Mouse (Mus musculus) MEL (cell line): ENCODE results near the gene Ccdc175. TPM values are rescaled to one million over a fixed set of nuclear protein-coding genes. Genes with fewer than 3 reads are reported as not detected.

Source experiments
- DNase-seq: peaks from one replicate; pipeline ENCODE4 v3.0.0; 2011; ENCODE audit warnings: low read depth, low spot score
- H3K27ac ChIP-seq: 2 replicates; pipeline ENCODE4 v1.5.1; 2012; ENCODE audit warnings: low read depth, mild to moderate bottlenecking, control low read depth, low read length, moderate library complexity; ENCODE audit not compliant: control insufficient read depth
- H3K27me3 ChIP-seq, 2 experiments: fragments of 150-350 bp in 1 of 2; sonication (generic) in 1 of 2; 2 replicates each; pipeline ENCODE4 v1.6.1; 2012; ENCODE audit warnings: low read length in 2 of 2, mild to moderate bottlenecking in 2 of 2, improper control_type of control experiment in 1 of 2, moderate library complexity in 1 of 2; ENCODE audit not compliant: insufficient read depth in 2 of 2, control insufficient read depth in 1 of 2
- H3K36me3 ChIP-seq, 2 experiments: 2 replicates each; pipeline ENCODE4 v1.6.1; 2012 to 2014; ENCODE audit warnings: low read length in 2 of 2, improper control_type of control experiment in 1 of 2, inconsistent platforms in 1 of 2, mild to moderate bottlenecking in 1 of 2; ENCODE audit not compliant: insufficient read depth in 2 of 2, control insufficient read depth in 1 of 2
- H3K4me1 ChIP-seq, 2 experiments: fragments of 150-350 bp in 1 of 2; sonication (generic) in 1 of 2; 2 replicates each; pipeline ENCODE4 v1.6.1; 2012; ENCODE audit warnings: low read length in 2 of 2, improper control_type of control experiment in 1 of 2, mild to moderate bottlenecking in 1 of 2; ENCODE audit not compliant: insufficient read depth in 2 of 2, control insufficient read depth in 1 of 2
- H3K4me3 ChIP-seq, 2 experiments: fragments of 150-350 bp in 1 of 2; sonication (generic) in 1 of 2; 2 replicates each; pipeline ENCODE4 v1.5.1; 2012; ENCODE audit warnings: low read depth in 2 of 2, low read length in 2 of 2, mild to moderate bottlenecking in 2 of 2, moderate library complexity in 2 of 2, control low read depth in 1 of 2, improper control_type of control experiment in 1 of 2; ENCODE audit not compliant: control insufficient read depth in 1 of 2, insufficient read depth in 1 of 2
- H3K79me2 ChIP-seq: 2 replicates; pipeline ENCODE4 v1.6.1; 2012; ENCODE audit warnings: mild to moderate bottlenecking, low read length, moderate library complexity; ENCODE audit not compliant: control insufficient read depth, poor library complexity, insufficient read depth
- H3K9ac ChIP-seq: 2 replicates; pipeline ENCODE4 v1.6.1; 2012; ENCODE audit warnings: low read depth, mild to moderate bottlenecking, control low read depth, low read length, moderate library complexity; ENCODE audit not compliant: control insufficient read depth, poor library complexity, severe bottlenecking
- H3K9me3 ChIP-seq: fragments of 150-350 bp; sonication (generic); replicated peaks from 2 replicates; pipeline ENCODE4 v1.6.1; 2012; ENCODE audit warnings: mild to moderate bottlenecking, low read length, improper control_type of control experiment, moderate library complexity; ENCODE audit not compliant: insufficient read depth
- BHLHE40 ChIP-seq: IDR thresholded peaks from 2 replicates; pipeline ENCODE4 v1.6.1; 2012; ENCODE audit warnings: low read depth, mild to moderate bottlenecking, inconsistent platforms, low read length, improper control_type of control experiment, borderline replicate concordance
- GATA1 ChIP-seq: IDR thresholded peaks from 2 replicates; pipeline ENCODE4 v1.6.1; 2011; ENCODE audit warnings: low read depth, low read length, improper control_type of control experiment
- HCFC1 ChIP-seq: IDR thresholded peaks from 2 replicates; pipeline ENCODE4 v1.6.1; 2012; ENCODE audit warnings: low read depth, mild to moderate bottlenecking, inconsistent platforms, low read length, improper control_type of control experiment, moderate library complexity
- JUND ChIP-seq: IDR thresholded peaks from 2 replicates; pipeline ENCODE4 v1.6.1; 2011; ENCODE audit warnings: low read depth, mild to moderate bottlenecking, improper control_type of control experiment, low read length
- KAT2A ChIP-seq: conservative IDR thresholded peaks from 2 replicates; pipeline ENCODE4 v1.6.1; 2012; ENCODE audit warnings: low read depth, low read length, improper control_type of control experiment, inconsistent platforms
- MAFK ChIP-seq: IDR thresholded peaks from 2 replicates; pipeline ENCODE4 v1.6.1; 2011; ENCODE audit warnings: low read depth, mild to moderate bottlenecking, low read length, improper control_type of control experiment, borderline replicate concordance
- MAZ ChIP-seq: IDR thresholded peaks from 2 replicates; pipeline ENCODE4 v1.6.1; 2012; ENCODE audit warnings: low read depth, mild to moderate bottlenecking, inconsistent platforms, low read length, improper control_type of control experiment
- MEF2A ChIP-seq: IDR thresholded peaks from 2 replicates; pipeline ENCODE4 v1.6.1; 2014; ENCODE audit warnings: low read depth, mild to moderate bottlenecking, inconsistent platforms, low read length, improper control_type of control experiment; ENCODE audit not compliant: poor library complexity, insufficient replicate concordance, severe bottlenecking; ENCODE audit errors: extremely low read depth
- MYC ChIP-seq: IDR thresholded peaks from 2 replicates; pipeline ENCODE4 v1.6.1; 2011; ENCODE audit warnings: low read depth, mild to moderate bottlenecking, low read length, improper control_type of control experiment, moderate library complexity
- NELFE ChIP-seq: IDR thresholded peaks from 2 replicates; pipeline ENCODE4 v1.6.1; 2011; ENCODE audit warnings: low read depth, low read length, improper control_type of control experiment
- NRF1 ChIP-seq: IDR thresholded peaks from 2 replicates; pipeline ENCODE4 v1.6.1; 2014; ENCODE audit warnings: low read depth, mild to moderate bottlenecking, inconsistent platforms, low read length, improper control_type of control experiment, moderate library complexity; ENCODE audit not compliant: poor library complexity, insufficient read depth, severe bottlenecking
- POLR2A ChIP-seq, 2 experiments: IDR thresholded peaks; 2 replicates each; pipeline ENCODE4 v1.6.1; 2011 to 2012; ENCODE audit warnings: low read length in 2 of 2, mild to moderate bottlenecking in 2 of 2, control low read depth in 1 of 2, improper control_type of control experiment in 1 of 2, low read depth in 1 of 2, moderate library complexity in 1 of 2; ENCODE audit not compliant: control insufficient read depth in 1 of 2, insufficient read depth in 1 of 2, poor library complexity in 1 of 2
- POLR2AphosphoS2 ChIP-seq: IDR thresholded peaks from 2 replicates; pipeline ENCODE4 v1.6.1; 2011; ENCODE audit warnings: low read length, improper control_type of control experiment
- RCOR1 ChIP-seq: IDR thresholded peaks from 2 replicates; pipeline ENCODE4 v1.6.1; 2012; ENCODE audit warnings: low read depth, mild to moderate bottlenecking, inconsistent platforms, low read length, improper control_type of control experiment
- TAL1 ChIP-seq: IDR thresholded peaks from 2 replicates; pipeline ENCODE4 v1.6.1; 2012; ENCODE audit warnings: mild to moderate bottlenecking, inconsistent platforms, low read length, moderate library complexity, mixed read lengths
- TBP ChIP-seq: IDR thresholded peaks from 2 replicates; pipeline ENCODE4 v1.8.0; 2011; ENCODE audit warnings: low read depth, low read length, improper control_type of control experiment
- USF2 ChIP-seq, 2 experiments: IDR thresholded peaks; 2 replicates each; pipeline ENCODE4 v1.6.1; 2011 to 2012; ENCODE audit warnings: improper control_type of control experiment in 2 of 2, low read length in 2 of 2, borderline replicate concordance in 1 of 2, inconsistent platforms in 1 of 2, low read depth in 1 of 2, mild to moderate bottlenecking in 1 of 2; ENCODE audit not compliant: insufficient read depth in 1 of 2
- ZC3H11A ChIP-seq: IDR thresholded peaks from 2 replicates; pipeline ENCODE4 v1.6.1; 2012; ENCODE audit warnings: low read depth, mild to moderate bottlenecking, inconsistent platforms, low read length, improper control_type of control experiment
- ZNF384 ChIP-seq: IDR thresholded peaks from 2 replicates; pipeline ENCODE4 v1.6.1; 2012; ENCODE audit warnings: low read depth, mild to moderate bottlenecking, inconsistent platforms, low read length, improper control_type of control experiment
- polyA plus RNA-seq, 2 experiments: library from polyadenylated mRNA; stranded (reverse) in 1 of 2; unstranded in 1 of 2; fragments of >175 nt in 1 of 2; fragments of >200 nt in 1 of 2; gene quantifications; 2 replicates each; pipeline versions ENCODE4 v1.2.1 to v1.2.4; 2012; ENCODE audit warnings: low replicate concordance in 2 of 2, low read depth in 1 of 2; ENCODE audit not compliant: insufficient read length in 2 of 2, insufficient read depth in 1 of 2, missing spikeins in 1 of 2
- total RNA-seq: library from RNA; depleted of rRNA; stranded (reverse); fragments of 300-350 nt; gene quantifications from 2 replicates; pipeline ENCODE4 v1.2.3, GENCODE M21; 2012

The Ccdc175 gene
- total and polyA plus RNA-seq, 3 experiments = not detected

DNA sequence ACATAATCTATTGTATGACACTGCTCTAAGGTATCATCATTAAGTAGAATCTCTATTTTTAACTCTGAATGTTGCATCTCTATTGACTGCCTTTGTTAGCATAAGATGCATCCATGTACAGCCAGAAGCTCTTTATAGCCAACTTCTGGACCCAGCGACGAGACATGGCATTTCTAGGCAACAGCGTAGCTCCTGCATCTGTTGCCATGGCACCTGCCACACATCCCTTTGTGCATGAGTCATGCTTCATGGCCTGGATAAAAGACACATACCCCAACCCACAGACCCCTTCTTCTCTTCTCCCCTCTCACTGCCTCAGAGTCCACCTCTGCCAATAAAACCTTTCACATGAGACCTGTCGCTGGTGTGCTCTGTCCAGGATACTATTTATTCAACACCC, 34.0 kb downstream of the Ccdc175 start:
- Histone ChIP-seq H3K4me3 (no peak overlapping the region), H3K79me2 (no peaks in the 10 kb centered on the region), H3K4me1 (no peaks in the 10 kb centered on the region), H3K36me3 (no peaks in the 10 kb centered on the region), H3K27me3 (no peaks in the 10 kb centered on the region), H3K9ac (no peak overlapping the region), H3K9me3 (no peaks in the 10 kb centered on the region), H3K27ac (no peak overlapping the region)
- no peak for TF ChIP-seq MAZ
- no peak for TF ChIP-seq JUND
- no peak for TF ChIP-seq TAL1
- no peak for TF ChIP-seq MAFK
- no peak for DNase-seq

DNA sequence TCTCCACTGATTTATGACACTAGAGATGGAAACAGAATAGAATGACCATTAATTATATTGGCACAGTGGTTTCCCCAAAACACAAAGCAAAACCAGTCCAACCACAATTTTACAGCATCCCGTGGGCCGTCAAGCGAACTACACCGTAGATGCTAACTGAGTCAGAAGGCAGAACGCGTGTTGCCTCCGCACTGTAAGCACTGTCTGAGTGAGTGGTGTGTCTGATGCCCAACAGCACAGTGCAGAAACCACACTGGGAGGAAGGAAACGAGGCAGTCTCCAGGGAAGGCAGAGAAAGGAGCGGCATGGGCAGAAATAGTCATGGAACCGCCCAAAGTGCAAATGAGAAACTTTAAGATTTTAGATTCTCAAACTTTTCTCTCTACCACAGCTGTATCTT, 55.6 kb downstream of the Ccdc175 start:
- H3K27me3 ChIP-seq = no peaks in the 10 kb centered on the region; a peak in 1 of 4 replicates
- H3K36me3 ChIP-seq = no peaks in the 10 kb centered on the region
- H3K27ac ChIP-seq = no peak overlapping the region
- H3K9ac ChIP-seq = no peak overlapping the region
- no peak overlapping the region for H3K4me3 ChIP-seq
- no peaks in the 10 kb centered on the region for H3K79me2 ChIP-seq
- no peaks in the 10 kb centered on the region for H3K9me3 ChIP-seq
- TF ChIP-seq POLR2AphosphoS2 = no peak
- no peak for TF ChIP-seq POLR2A (IDR thresholded peaks at IDR 0.05; ENCODE audit: control insufficient read depth in 1 of 2, insufficient read depth in 1 of 2, low read depth in 1 of 2, low read length in 2 of 2, poor library complexity in 1 of 2)
- no peak for TF ChIP-seq GATA1
- TF ChIP-seq MYC = no peak
- TF ChIP-seq RCOR1 = no peak
- TF ChIP-seq MEF2A = no peak
- TF ChIP-seq HCFC1 = no peak
- TF ChIP-seq TBP = no peak
- TF ChIP-seq KAT2A = no peak
- TF ChIP-seq BHLHE40 = no peak
- TF ChIP-seq ZNF384 = no peak
- TF ChIP-seq ZC3H11A = no peak
- no peak for TF ChIP-seq NRF1
- no peak for TF ChIP-seq NELFE
- TF ChIP-seq USF2 (IDR thresholded peaks at IDR 0.05; ENCODE audit: borderline replicate concordance in 1 of 2, insufficient read depth in 1 of 2, low read depth in 1 of 2, low read length in 2 of 2) = no peak
- no peak for DNase-seq
- no peaks in the 10 kb centered on the region for H3K4me1 ChIP-seq
